Mouse (Mus musculus): Measurements from ENCODE around the gene Sycp1.

Gene Sycp1

GRCm38 (mm10) chr3:102935451-102936354 is at the start of gene Sycp1:
TSS of gene Sycp1 (minus strand) at chr3:102936100.
- no peak for DNase-seq

- DNase-seq = no peak
Observed at GRCm38 (mm10) chr3:102980349-102980736, 44.4 kb upstream of the Sycp1 start.

- DNase-seq = no peak
Observed at GRCm38 (mm10) chr3:102979550-102980348, 43.8 kb upstream of the Sycp1 start.

GRCm38 (mm10) chr3:102976906-102977305 is 41.0 kb upstream of the Sycp1 start:
- DNase-seq = no peak

- no peak for DNase-seq
Observed at GRCm38 (mm10) chr3:102970508-102970907, 34.6 kb upstream of the Sycp1 start.

- DNase-seq = no peak
Observed at GRCm38 (mm10) chr3:102970067-102970466, 34.2 kb upstream of the Sycp1 start.

GRCm38 (mm10) chr3:102964033-102964432 is 28.1 kb upstream of the Sycp1 start, which contains the start of gene Nr1h5:
TSS of gene Nr1h5 (minus strand) at chr3:102964133.
- DNase-seq = no peak

- no peak for DNase-seq
Observed at GRCm38 (mm10) chr3:102955596-102955995, 19.7 kb upstream of the Sycp1 start.

GRCm38 (mm10) chr3:102955143-102955542 is 19.2 kb upstream of the Sycp1 start:
- no peak for DNase-seq

- no peak for DNase-seq
Observed at GRCm38 (mm10) chr3:102954476-102954875, 18.6 kb upstream of the Sycp1 start.

GRCm38 (mm10) chr3:102946861-102947260 is 11.0 kb upstream of the Sycp1 start:
- DNase-seq = no peak

GRCm38 (mm10) chr3:102946312-102946711 is 10.4 kb upstream of the Sycp1 start:
- no peak for DNase-seq

- no peak for DNase-seq
Observed at GRCm38 (mm10) chr3:102938100-102938499, 2.2 kb upstream of the Sycp1 start.

- no peak for DNase-seq
Observed at GRCm38 (mm10) chr3:102899136-102899535, 36.8 kb downstream of the Sycp1 start.

- DNase-seq = no peak
Observed at GRCm38 (mm10) chr3:102880529-102880928, 55.4 kb downstream of the Sycp1 start.

- DNase-seq = no peak
Observed at GRCm38 (mm10) chr3:102848661-102849060, 87.2 kb downstream of the Sycp1 start.

- DNase-seq = no peak
Observed at GRCm38 (mm10) chr3:102842386-102842785, 93.5 kb downstream of the Sycp1 start.

- DNase-seq = peak; percentile 78 to 81
Observed at GRCm38 (mm10) chr3:102803937-102804336, 132.0 kb downstream of the Sycp1 start.

- no peak for DNase-seq
Observed at GRCm38 (mm10) chr3:102787369-102787768, 148.5 kb downstream of the Sycp1 start.

- DNase-seq = no peak
Observed at GRCm38 (mm10) chr3:102782618-102783017, 153.3 kb downstream of the Sycp1 start, which contains the start of gene Tshb. TSS of gene Tshb (minus strand) at chr3:102782718.

GRCm38 (mm10) chr3:102773018-102773417 is 162.9 kb downstream of the Sycp1 start:
- peak; percentile 52 to 78 for DNase-seq

All from cerebellum, adult 18-20 months (tissue).